Mouse (Mus musculus): ENCODE measurements around the gene 5830473C10Rik.

- TF ChIP-seq CTCF (IDR thresholded peaks at IDR 0.05; ENCODE audit: insufficient read depth, low read length), result no peak
- TF ChIP-seq POLR2A (IDR thresholded peaks at IDR 0.05; ENCODE audit: borderline replicate concordance, extremely low read depth, low read depth, low read length), result no peak
Observed at GRCm38 (mm10) chr5:90584799-90585198, 23.9 kb downstream of the 5830473C10Rik start.

Data from lung, adult 2 months (tissue).